Mouse (Mus musculus): ENCODE results near the gene Tob2.

The Tob2 gene

DNA sequence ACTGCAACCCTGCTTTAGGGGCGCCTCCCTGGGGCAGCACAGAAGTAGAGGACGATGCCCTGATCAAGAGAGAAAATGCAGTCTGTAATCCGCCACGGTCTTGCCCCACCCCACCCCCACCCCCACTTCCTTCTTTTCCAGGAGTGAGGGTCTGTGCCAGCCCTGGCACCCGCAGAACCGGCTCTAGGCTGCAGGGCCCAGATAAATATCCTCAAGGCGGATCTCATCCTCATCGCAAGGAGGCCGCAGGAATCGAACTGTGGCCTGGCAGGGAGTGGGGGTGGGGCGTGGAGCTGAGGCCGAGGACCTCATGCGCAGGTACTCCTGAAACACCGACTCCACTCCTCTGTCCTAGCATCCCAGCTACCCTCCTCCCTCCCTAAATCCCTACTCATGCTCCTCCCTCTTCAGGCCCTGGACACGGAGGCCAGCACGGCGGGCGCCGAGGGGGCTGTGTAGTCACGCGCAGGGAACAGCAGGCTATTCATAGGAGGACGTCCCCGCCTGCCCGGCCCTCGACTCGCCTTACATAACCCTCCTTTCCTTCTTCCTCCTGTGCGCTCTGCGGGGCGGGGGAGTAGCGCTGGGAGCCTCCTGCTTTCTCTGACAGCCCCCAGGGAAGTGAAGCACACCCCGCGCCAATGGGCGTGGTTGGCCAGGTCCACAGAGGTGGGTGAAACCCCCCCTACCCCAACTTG is 22.3 kb downstream of the Tob2 start:
- peak; percentile 83 for DNase-seq

DNA sequence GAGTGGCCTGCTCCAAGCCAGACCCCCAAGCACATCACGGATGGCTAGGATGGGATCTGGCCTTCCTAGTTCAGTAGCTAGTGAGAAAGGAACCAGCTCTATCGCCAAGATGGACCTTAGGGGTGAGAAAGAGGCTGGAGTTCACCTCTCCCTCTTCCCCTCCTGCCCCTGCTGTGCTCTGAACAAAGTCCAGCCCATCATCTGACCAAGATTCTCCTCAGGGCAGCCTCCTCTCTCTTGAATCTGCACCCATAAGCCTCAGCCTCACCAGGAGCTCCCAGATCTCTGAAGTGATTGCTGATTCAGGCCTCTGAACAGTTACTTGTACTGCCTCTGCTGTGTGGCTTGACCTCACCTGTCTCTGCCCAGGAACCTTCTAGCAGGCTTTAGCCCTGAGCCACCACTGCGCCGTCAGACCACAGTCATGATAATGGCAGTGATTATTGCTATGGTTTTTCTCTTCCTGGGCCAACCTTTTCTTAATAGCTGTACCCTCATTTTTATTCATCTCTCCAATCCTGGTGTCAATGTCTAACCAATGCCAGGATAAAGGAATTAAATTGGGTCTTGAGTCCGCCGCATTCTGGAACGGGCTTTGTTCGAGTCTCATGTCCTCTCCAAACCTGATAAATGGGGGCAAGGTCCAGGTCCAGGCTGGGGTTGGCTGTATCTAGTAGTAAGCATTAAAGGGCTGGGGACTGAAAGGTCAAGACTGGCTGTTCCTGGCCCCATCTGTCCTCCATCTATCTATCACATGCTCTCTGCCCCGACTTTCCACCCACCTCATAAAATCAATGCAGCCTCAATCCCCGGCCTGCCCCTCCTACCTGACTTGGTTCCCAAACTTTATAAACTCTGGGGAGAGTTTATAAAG is 23.4 kb downstream of the Tob2 start:
- no peak for DNase-seq

DNA sequence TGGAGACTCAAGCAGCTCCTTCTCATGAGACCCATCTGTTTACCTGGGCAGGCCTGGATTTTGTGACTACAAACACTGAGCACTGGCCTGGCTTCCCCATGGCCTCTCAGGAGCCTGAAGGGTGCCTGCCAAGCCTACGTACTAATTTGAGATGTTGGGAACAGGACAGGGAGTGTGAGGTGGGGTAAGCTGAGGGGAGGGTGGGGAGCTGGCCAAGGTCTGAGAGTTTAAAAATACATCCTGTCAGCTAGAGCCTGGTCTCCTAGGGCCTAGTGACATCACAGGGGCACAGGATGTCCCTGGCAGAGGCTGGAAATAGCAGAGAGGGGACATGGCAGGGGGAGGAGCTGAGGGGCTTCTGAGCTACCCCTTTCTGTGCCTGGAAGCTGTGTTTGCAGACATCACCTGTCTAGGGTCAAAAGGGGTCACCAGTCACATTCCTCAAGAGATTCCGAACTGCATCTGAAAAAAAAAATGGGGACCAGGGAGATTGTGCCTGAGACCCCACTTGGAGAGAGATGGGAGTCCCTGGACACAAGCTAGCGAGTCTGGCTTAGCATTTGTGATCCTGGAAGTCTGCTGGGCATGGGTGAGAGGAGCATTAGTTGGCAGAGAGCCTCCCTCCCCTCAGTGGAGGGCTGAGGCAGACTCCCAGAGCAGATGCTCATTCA is 24.3 kb downstream of the Tob2 start:
- no peak for DNase-seq

DNA sequence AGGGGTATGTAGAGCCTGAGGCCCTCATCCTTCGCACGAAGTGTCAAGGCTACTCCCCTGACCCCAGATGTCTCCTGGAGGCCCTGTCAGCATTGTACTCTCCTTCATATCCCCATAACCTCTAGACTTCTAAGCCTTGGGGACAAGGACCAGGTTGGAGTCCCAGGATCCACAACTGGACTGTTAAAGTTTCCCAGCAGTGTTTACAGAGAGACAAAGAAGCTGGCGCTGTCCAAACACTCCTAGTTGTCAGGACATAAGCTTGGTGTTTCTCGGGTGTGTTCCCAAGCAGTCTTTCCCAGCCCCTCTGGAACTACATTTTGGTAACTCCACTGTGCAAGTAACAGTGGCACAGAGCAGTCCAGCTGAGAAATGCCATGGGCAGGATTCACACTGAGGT is 25.1 kb downstream of the Tob2 start:
- DNase-seq: no peak

DNA sequence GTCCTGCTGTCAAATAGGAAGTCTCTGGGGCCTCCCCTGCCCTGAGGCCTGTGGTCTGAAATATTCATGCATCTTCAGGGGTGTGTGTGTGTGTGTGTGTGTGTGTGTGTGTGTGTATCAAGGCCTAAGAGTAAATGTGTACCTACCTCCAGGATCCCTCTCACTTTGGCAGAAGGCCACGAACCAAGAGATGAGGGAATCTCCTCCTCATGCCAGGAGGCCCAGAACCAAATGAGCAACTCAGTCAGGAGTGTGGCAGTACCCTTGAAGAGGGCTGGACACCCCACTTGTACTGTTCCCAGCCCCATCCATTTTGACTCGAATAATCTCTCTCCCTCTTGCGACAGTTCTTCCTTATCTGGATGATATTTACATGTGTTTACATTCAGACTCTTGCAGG is 26.4 kb downstream of the Tob2 start:
- DNase-seq: no peak

DNA sequence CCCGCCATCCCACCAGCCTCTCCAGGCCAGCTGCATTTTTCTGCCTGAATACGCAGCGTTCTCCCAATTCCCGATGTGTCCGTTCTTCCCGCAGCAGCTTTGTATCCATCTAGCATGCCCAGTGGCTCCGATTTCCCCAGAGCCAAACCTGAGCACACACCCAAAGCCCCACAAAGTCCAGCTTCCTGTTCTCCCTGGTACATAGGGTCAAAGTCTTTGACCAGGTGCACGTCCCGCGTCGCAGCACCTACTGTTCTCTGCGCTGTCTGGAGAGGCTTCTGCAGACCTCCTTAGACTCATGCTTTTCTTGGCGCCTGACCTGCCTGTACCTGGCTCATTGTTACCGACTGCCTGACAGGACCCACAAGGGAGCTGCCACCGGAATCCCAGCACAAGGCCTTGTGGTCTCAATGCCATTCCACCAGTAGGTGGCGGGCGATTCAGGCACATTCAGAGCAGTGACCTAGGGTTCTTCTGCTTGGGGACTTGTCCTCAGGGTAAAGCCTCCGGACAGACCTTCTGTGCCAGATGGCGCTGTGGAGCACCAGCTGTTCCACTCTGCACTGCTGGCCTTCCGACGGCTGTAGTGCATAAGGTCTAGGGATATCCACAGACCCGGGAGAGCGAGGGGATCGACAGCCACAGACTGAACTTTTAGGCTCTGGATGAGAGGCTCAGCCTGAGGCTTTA is 27.3 kb downstream of the Tob2 start:
- peak; percentile 97 for DNase-seq

DNA sequence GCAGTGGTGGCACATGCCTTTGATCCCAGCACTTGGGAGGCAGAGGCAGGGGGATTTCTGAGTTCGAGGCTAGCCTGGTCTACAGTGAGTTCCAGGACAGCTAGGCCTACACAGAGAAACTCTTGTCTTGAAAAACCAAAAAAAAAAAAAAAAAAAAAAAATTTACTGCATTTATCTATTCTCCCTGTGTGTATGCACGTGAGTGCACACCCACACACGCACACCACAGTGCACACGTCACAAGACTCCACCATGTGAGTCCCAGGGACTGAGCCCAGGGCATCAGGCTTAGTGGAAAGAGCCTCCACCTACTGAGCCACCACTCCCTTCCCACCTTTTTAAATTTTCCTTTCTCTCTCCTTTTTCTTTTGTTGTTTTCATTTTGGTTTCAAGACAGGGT is 28.1 kb downstream of the Tob2 start:
- DNase-seq: no peak

DNA sequence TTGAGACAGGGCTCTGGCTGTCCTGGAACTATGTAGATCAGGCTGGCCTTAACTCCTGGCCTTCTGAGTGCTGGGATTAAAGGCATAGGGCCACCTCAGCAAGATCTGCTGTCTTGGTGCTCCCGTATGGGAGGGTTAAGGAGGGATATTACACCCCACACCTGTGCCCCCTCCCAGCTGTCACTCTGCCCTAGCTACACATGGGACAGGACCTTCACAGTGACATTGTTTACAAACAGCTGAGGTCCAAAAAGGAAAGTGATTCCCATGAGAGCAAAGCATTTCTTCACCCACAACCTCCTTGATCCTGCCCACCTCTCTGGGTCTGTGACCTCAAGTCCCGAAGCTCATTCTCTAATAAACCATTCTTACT is 29.4 kb downstream of the Tob2 start:
- no peak for DNase-seq

DNA sequence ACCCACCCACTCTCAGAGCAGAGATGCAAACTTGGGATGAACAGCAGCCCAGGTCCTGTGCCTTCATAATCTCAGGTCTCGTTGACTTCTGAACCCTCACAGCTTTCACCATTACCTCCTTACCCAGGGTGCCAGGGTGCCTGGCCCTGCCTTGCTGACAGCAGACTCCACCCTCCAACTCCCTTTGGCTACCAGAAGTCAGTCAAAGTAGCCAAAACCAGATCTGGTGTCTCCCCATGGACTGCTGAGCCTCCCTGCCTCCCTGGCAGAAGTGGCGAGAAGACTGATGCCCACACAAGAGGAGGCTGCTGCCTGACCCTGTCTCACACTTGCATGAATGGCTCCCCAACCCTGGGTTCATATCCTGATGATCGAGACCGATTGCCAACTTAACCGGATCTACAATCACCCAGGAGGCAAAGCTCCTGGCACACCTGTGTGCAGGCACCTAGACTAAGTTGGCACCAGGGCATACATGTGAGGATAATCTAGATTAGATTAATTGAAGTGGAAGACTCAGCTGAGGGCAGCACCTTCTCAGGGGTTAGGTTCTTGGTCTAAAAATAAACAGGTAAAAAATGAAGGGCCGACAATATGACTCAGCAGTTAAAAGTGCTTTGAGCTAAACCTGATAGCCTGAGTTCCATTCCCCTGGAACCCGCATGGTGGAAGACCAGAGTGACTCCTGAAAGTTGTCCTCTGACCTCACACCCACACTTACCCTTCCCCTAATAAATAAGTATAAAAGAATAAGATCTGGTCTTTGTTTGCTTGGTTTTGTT is 30.0 kb downstream of the Tob2 start:
- no peak for DNase-seq

DNA sequence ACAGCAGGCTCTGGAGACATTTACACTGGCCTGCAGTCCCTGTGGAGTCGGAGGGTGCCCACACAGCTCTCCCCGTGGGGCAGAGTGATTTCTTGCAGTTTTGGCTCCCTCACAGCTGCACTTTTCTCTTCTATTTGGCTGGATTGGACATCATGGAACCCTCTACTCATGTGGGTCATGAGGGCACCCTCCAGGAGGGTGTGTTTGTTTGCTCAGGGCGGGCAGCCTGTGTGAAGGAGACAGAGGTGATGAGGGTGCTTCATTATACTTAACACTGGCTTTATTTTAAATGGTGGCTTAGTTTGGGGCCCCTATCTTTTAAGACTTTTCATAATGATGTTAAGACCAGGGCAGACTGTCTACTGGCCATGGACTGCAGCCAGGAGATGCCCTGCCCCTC is 33.8 kb downstream of the Tob2 start:
- no peak for DNase-seq

DNA sequence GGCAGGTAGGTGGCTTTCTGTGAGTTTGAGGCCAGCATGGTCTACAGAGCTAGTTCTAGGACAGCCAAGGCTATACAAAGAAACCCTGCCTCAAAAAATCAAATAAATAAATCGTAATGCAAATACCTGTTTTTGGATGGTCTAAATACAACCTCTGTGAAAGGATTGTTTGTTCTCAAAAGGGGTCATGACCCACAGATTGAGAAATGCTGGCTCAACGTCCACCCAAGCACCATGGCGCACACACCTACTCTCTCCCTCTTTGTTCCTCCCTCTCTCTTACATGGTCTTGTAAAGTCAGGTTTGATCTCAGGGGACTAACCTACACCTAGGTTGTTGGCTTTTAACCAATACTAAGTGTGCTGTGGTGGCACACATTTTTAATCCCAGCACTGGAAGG is 36.0 kb downstream of the Tob2 start:
- no peak for DNase-seq

DNA sequence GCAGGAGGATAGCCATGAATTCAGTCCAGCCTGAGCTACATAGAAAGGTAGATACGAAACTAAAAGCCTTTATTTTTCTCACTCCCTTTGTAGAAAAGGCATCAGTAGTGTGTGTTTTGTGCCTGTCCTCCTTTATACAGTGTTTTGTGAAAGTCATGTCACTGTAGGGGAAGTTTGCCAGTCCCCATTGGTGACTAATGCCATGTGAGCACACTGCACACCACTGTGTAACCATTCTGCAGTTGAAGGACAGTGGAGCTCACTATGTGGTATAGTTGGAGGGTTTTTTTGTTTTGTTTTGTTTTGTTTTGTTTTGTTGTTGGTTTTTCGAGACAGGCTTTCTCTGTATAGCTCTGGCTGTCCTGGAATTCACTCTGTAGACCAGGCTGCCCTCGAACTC is 40.2 kb downstream of the Tob2 start:
- DNase-seq: no peak

DNA sequence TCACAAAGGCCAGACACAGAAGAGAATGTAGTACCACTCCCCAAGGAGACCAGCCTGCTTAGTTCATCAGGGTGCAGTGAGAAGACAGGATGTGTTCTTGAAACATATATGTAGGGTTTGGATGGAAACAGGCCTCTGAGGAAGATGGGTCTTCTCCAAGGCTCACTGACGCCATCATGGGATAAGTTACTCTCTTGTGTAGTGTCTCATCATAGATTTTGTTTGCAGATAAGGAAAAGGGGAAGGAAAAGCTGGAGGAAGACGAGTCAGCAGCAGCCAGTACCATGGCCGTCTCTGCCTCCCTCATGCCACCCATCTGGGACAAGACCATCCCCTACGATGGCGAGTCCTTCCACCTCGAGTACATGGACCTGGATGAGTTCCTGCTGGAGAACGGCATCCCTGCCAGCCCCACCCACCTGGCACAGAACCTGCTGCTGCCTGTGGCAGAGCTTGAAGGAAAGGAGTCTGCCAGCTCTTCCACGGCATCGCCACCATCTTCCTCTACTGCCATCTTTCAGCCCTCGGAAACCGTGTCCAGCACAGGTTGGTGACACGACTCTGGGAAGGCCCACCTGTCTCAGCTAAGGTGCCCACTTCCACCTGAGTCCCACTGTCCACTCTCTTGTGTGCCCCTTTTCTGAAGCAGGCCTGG is 43.8 kb downstream of the Tob2 start:
- no peak for DNase-seq

DNA sequence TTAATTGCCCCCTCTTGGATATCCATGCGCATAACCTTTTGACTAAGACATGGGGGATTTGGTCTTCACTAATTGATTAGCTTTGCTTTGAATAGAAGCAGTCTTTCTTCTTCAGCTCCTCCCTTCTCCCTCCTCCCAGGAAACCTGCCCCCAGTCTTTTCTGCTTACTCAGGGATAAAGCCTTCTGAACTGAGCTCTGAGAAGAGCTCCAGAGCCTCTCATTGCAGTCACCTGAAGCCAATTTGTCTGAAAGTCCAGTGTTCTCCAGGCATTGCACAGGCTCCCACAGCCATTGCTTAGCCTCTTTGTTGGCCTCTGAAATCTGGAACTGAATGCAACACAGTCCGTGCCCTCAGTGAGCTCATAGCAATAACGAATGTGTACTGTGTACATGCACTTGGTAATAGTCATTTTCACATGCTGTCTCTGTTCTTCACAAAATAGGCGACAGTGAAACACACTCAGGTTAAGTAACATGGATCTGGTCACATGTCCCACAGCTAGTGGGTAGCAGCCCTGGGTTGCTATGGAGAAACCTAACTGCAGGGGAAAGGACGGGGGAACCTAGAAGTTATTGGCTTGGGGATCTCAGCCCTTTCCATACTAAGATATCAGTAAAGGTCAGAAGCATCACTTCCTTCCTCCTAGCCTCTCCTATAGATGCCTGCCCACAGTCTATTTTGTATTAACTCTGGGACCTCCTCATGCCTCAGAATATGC is 44.5 kb downstream of the Tob2 start:
- no peak for DNase-seq

DNA sequence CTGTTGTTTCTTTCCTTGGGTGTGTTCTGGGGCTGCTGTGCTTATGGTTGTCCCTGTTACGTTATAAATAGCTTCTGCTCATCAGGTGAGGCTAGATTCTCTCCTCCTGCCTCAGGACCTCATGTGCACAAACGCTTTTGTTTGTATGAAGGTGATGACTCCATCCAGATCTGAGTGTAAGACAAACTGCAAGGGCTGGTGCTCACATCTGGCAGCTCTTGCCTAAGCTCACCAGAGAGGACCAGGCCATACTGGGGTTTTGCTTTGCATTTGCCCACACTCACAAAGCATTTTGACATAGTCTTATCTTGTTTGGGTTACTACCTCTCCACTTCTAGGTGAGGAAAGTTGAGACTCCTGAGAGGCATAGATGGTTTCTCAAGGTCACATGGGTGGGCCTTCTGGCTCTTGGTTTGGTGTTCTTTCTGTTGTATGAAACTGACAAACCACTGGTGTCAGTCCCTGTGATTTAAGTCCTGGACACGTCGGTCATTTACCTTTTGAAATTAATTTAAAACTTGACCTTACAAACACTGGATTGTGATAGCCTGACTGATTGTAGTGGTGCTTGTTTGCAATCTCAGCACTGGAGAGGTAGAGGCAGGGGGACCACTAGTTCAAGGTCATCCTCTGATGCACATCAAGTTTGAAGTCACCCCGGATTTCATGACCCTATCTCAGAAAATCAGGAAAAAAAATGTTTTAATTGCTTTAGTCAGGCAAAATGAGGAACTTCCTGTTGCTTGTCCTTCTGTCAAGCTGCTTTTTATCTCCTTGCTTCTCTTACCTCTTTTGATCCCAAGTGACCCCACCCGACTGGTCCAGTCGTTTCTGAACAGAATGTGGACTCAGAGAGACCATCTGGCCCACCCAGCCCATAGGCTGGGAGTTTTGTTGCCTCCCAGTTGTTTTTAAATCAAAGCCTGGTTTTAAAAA is 45.6 kb downstream of the Tob2 start:
- DNase-seq: no peak

DNA sequence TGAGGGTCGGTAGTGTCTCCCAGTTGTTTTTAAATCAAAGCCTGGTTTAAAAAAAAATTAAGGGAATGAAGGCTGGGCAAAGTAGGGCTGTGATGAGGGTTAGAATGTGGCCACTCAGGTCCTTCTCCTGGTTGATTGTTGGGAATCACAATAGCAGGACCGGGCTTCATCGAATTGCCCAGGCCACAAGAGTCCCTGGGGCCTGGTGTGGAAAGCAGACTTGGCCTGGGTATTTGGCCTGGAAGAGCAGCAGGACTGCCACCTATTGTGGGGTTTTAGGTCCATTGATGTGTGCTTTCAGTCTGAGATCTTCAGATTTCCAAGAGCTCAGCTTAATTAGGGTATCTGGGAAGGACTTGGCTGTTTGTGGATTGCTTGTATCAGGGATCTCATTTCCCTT is 46.3 kb downstream of the Tob2 start:
- DNase-seq: no peak

DNA sequence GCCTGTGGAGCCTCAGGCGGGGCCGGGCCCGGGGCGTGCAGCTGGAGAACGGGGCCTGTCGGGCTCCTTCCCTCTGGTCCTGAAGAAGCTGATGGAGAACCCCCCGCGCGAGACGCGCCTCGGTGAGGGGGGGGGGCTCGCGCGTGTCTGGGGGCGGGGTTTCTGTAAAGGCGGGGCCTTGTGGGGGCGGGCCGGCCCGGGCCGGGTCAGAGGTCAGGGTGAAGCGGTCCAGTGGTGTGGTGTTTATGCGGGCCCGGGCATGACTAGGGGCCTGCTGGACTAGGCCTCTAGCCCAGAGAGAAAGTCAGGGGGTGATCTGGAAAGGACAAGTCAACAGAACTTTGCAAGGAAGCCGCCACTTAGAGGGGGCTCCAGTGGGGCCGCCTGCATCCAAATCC is 47.0 kb downstream of the Tob2 start:
- DNase-seq: no peak

DNA sequence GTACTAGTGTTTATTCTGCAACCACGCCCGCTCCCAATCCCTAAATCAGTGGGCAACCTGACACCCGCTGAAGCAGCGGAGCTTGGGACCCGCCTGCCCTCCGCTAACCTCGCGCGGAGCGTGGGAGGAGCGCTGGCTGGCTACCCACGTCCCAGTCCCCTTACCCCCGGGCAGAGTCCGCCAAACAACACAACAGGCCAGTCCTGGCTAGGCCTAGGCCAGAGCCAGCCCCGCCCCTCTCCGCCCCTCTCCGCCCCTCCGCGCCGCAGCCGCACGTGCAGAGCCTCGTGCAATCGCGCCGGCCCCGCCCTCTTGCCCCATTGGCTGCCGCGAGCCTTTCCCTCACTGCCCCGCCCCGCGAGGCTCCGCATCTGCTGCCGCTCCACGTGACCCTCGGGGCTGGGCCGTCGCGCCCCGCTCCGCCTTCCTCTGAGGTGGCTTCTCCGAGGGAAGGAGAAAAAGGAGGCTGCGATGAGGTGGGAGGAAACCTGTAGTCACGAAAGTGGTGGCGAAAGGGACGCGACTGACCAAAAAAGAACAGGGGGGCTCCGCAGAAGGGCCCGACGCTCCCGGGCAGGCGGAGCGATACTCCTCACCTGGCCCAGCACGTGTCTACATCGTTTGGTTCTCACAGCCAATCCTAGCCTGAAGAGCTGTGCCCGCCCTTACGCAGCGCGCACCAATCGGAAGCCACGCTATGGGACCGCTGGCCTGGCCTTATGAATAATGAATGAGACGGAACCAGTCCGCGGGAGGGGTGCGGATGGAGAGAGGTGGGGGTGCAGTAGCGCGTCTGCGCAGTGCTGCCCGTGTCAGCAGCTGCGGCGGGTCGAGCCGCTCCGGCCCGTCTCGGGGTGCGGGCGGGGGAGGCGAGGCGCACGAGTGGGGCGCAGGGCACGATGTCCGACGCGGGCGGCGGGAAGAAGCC is 47.7 kb downstream of the Tob2 start:
- DNase-seq: peak; percentile 100

DNA sequence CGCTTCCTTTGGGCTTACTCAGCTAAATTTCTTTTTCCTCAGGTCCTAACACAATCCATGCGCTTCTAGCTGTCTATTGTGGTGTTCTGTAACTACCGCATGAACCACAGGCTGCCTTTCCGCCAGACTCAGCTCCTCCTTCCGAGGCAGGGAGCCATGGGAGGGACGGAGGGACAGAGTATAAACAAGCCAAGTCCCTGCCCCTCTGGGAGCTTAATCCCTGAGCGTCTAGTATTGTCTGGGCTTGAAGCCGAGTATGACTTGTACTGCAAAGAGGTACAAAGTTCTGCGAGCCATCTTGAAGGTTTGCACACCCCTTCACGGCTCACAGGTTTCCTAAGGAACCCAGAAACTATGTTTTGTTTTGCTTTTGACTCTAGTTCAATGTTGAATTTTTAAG is 48.4 kb downstream of the Tob2 start:
- DNase-seq: peak; percentile 82
